ENCODE assay signal across 16 mouse cellular contexts in genomic region chr13:112833895-112834263, GRCm38 (mm10). TPM values are rescaled to one million over a fixed set of nuclear protein-coding genes. Genes with fewer than 3 reads are reported as not detected.
DNase-seq lines count a peak whose midpoint lies in the region; ATAC-seq and TF ChIP-seq lines count a peak whose summit lies in the region.
"Had no signal": no experiment of that assay in that cellular context is flagged by ENCODE, and none has a peak within 500 bp of the region (broad histone marks: within the 10 kb centered on the region; RNA-seq: fewer than 3 reads in every experiment).

No protein-coding gene starts in this region.

- no peak for TF ChIP-seq CTCF in G1E (IDR thresholded peaks at IDR 0.05; ENCODE audit: low read depth, low read length)

- no peak overlapping the region for H3K4me2 ChIP-seq in embryonic facial prominence, embryonic 14.5 days (ENCODE audit: low read depth, low read length)
- H3K4me2 ChIP-seq in kidney, embryonic 15.5 days: peak overlapping the region; percentile 48; the same call in 1 of the 2 replicates
- H3K4me2 ChIP-seq: embryonic facial prominence, embryonic 12.5 days; lung, embryonic 15.5 days had no signal

- no peak for ATAC-seq in embryonic facial prominence, embryonic 14.5 days (ENCODE audit: low read depth)
- ATAC-seq in kidney, embryonic 15.5 days (replicated peaks; ENCODE audit: low FRiP score): no peak
- ATAC-seq in G1E (ENCODE audit: extremely low read depth, insufficient number of reproducible peaks, low FRiP score, poor library complexity, severe bottlenecking): no peak
- no peak for ATAC-seq in granulocyte monocyte progenitor cell, adult 5-6 weeks (replicated peaks; ENCODE audit: poor library complexity, severe bottlenecking)

- no peaks in the 10 kb centered on the region for H3K36me3 ChIP-seq in embryonic facial prominence, embryonic 14.5 days (ENCODE audit: control insufficient read depth, insufficient read depth, low read length)
- H3K36me3 ChIP-seq in embryonic facial prominence, embryonic 10.5 days (replicated peaks): no peaks in the 10 kb centered on the region
- H3K36me3 ChIP-seq in kidney, embryonic 15.5 days: no peaks in the 10 kb centered on the region; the same call in 1 of the 2 replicates
- H3K36me3 ChIP-seq in G1E (replicated peaks): peaks cover 14% of the 10 kb centered on the region
- H3K36me3 ChIP-seq: embryonic facial prominence, embryonic 12.5 days; heart, embryonic 10.5 days; lung, embryonic 15.5 days had no signal

- 66% methylated on average over 3 of the region's 3 CpGs for WGBS in embryonic facial prominence, embryonic 14.5 days
- 84% methylated on average over 3 of the region's 3 CpGs for WGBS in embryonic facial prominence, embryonic 10.5 days
- WGBS in kidney, embryonic 15.5 days: 65% methylated on average over 3 of the region's 3 CpGs

- H3K27me3 ChIP-seq in embryonic facial prominence, embryonic 14.5 days (replicated peaks; ENCODE audit: control insufficient read depth, insufficient read depth, low read length): no peaks in the 10 kb centered on the region
- no peaks in the 10 kb centered on the region for H3K27me3 ChIP-seq in embryonic facial prominence, embryonic 10.5 days (replicated peaks; ENCODE audit: low read depth, poor library complexity, severe bottlenecking)
- H3K27me3 ChIP-seq in kidney, embryonic 15.5 days: no peaks in the 10 kb centered on the region
- no peaks in the 10 kb centered on the region for H3K27me3 ChIP-seq in G1E (ENCODE audit: insufficient read depth, low read length)
- H3K27me3 ChIP-seq: embryonic facial prominence, embryonic 12.5 days; lung, embryonic 15.5 days had no signal

- H3K4me3 ChIP-seq in embryonic facial prominence, embryonic 14.5 days (ENCODE audit: low read depth, low read length): no peak overlapping the region
- H3K4me3 ChIP-seq in embryonic facial prominence, embryonic 10.5 days: no peak overlapping the region
- H3K4me3 ChIP-seq in kidney, embryonic 15.5 days (replicated peaks): no peak overlapping the region
- H3K4me3 ChIP-seq in G1E (ENCODE audit: low read depth, low read length): peak overlapping the region; percentile 72; the same call in 1 of the 2 replicates
- H3K4me3 ChIP-seq: embryonic facial prominence, embryonic 12.5 days; heart, embryonic 10.5 days; lung, embryonic 15.5 days; megakaryocyte, embryonic 14.5 days had no signal

- DNase-seq in embryonic facial prominence, embryonic 14.5 days (ENCODE audit: low spot score): peak; percentile 33
- DNase-seq in embryonic facial prominence, embryonic 10.5 days (ENCODE audit: low spot score): no peak
- DNase-seq in kidney, postnatal 4 days: no peak
- no peak for DNase-seq in G1E (ENCODE audit: low spot score)
- peak; percentile 16 to 31 for DNase-seq in cerebellum, postnatal 10 days
- DNase-seq in right cerebral cortex, postnatal 4 days: no peak
- DNase-seq: adrenal gland, postnatal 36 days; B cell, adult 2 months; kidney, adult 18-20 months; right cerebral cortex, postnatal 25 days had no signal

- H3K9ac ChIP-seq in embryonic facial prominence, embryonic 14.5 days (ENCODE audit: low read depth, low read length): no peak overlapping the region
- H3K9ac ChIP-seq in kidney, embryonic 15.5 days: no peak overlapping the region
- H3K9ac ChIP-seq: embryonic facial prominence, embryonic 12.5 days; lung, embryonic 15.5 days had no signal

- H3K9me3 ChIP-seq in embryonic facial prominence, embryonic 14.5 days (ENCODE audit: control insufficient read depth, low read length): no peaks in the 10 kb centered on the region
- no peaks in the 10 kb centered on the region for H3K9me3 ChIP-seq in embryonic facial prominence, embryonic 10.5 days
- H3K9me3 ChIP-seq in kidney, embryonic 15.5 days (replicated peaks): no peaks in the 10 kb centered on the region
- H3K9me3 ChIP-seq in G1E (replicated peaks): no peaks in the 10 kb centered on the region
- H3K9me3 ChIP-seq: embryonic facial prominence, embryonic 12.5 days; heart, embryonic 10.5 days; lung, embryonic 15.5 days; megakaryocyte, embryonic 14.5 days had no signal

- H3K27ac ChIP-seq in embryonic facial prominence, embryonic 14.5 days (replicated peaks; ENCODE audit: low read depth, low read length): no peak overlapping the region
- H3K27ac ChIP-seq in embryonic facial prominence, embryonic 10.5 days (replicated peaks): no peak overlapping the region
- H3K27ac ChIP-seq in kidney, embryonic 15.5 days: no peak overlapping the region
- H3K27ac ChIP-seq: heart, embryonic 10.5 days; lung, embryonic 15.5 days had no signal

- peaks cover 5% of the 10 kb centered on the region; the same call in 1 of the 2 replicates for H3K4me1 ChIP-seq in embryonic facial prominence, embryonic 14.5 days (ENCODE audit: control insufficient read depth, insufficient read depth, low read length)
- peaks cover 15% of the 10 kb centered on the region for H3K4me1 ChIP-seq in embryonic facial prominence, embryonic 10.5 days
- peaks cover 18% of the 10 kb centered on the region for H3K4me1 ChIP-seq in kidney, embryonic 15.5 days
- H3K4me1 ChIP-seq in G1E (ENCODE audit: insufficient read depth, low read depth, low read length): peaks cover 67% of the 10 kb centered on the region
- H3K4me1 ChIP-seq: megakaryocyte, embryonic 14.5 days had no signal

RNA-seq across cellular contexts. Expression of gene Plpp1, which starts 33.3 kb away (rescaled TPM):
- 60.5 and 64.6 TPM in 2 replicates for polyA plus RNA-seq in embryonic facial prominence, embryonic 14.5 days (2014; fragmentation: Nextera tagmentation; extraction: Ambion mirVana)
- 19.0 and 21.8 TPM in 2 replicates for polyA plus RNA-seq in embryonic facial prominence, embryonic 10.5 days (2016; fragmentation: Nextera tagmentation; extraction: Ambion mirVana)
- polyA plus RNA-seq in kidney, embryonic 15.5 days (2015; fragmentation: Nextera tagmentation; extraction: Ambion mirVana): 78.7 and 94.8 TPM in 2 replicates
- total RNA-seq in G1E (2014; fragmentation: Nextera tagmentation): 12.3 and 19.4 TPM in 2 replicates
- 1.5 and 2.1 TPM in 2 replicates for total RNA-seq in G1E (2017)
- polyA plus RNA-seq in G1E (2012): 3.4 and 3.5 TPM in 2 replicates
- not detected in 2 replicates for total RNA-seq in granulocyte monocyte progenitor cell, adult 5-6 weeks (2014; fragmentation: Nextera tagmentation)
- total RNA-seq in granulocyte monocyte progenitor cell, adult 5-6 weeks (2017): not detected in 2 replicates

Comparison
In these comparisons a context has a peak if more than half of its experiments do, and no peak if none do; other contexts are left out.
1. DNase-seq: peak in embryonic facial prominence, embryonic 14.5 days (single experiment) and cerebellum, postnatal 10 days (2 of 2); none in embryonic facial prominence, embryonic 10.5 days (single experiment), kidney, postnatal 4 days (0 of 2), G1E (single experiment) and right cerebral cortex, postnatal 4 days (single experiment).